Mouse (Mus musculus): ENCODE measurements around the gene Mrtfb. TPM values are rescaled to one million over a fixed set of nuclear protein-coding genes. Genes with fewer than 3 reads are reported as not detected.

The Mrtfb gene
- polyA plus RNA-seq, 1 experiment from 2014 or later: 13.5 TPM

- Histone ChIP-seq H3K4me2 (ENCODE audit: low read depth, low read length) (no peak overlapping the region), H3K4me3 (ENCODE audit: low read depth, low read length) (no peak overlapping the region), H3K9me3 (ENCODE audit: control insufficient read depth, low read length) (no peaks in the 10 kb centered on the region), H3K4me1 (ENCODE audit: control insufficient read depth, insufficient read depth, low read length) (peaks cover 10% of the 10 kb centered on the region; the same call in 1 of the 2 replicates), H3K36me3 (ENCODE audit: control insufficient read depth, insufficient read depth, low read length) (no peaks in the 10 kb centered on the region), H3K9ac (replicated peaks; ENCODE audit: low read depth, low read length) (no peak overlapping the region), H3K27ac (ENCODE audit: low read depth, low read length) (peak overlapping the region; percentile 22; the same call in 1 of the 2 replicates), H3K27me3 (ENCODE audit: control insufficient read depth, insufficient read depth, low read length) (no peaks in the 10 kb centered on the region)
- ATAC-seq (ENCODE audit: low read depth): no peak
- WGBS: 79% methylated on average over 1 of the region's 1 CpGs
Observed at GRCm38 (mm10) chr16:13366256-13366655, 110.0 kb downstream of the Mrtfb start.

- H3K9me3 ChIP-seq (ENCODE audit: control insufficient read depth, low read length): no peaks in the 10 kb centered on the region
- no peaks in the 10 kb centered on the region for H3K36me3 ChIP-seq (ENCODE audit: control insufficient read depth, insufficient read depth, low read length)
- peak overlapping the region; percentile 25; the same call in 1 of the 2 replicates for H3K9ac ChIP-seq (replicated peaks; ENCODE audit: low read depth, low read length)
- 30% methylated on average over 4 of the region's 4 CpGs for WGBS
- H3K27me3 ChIP-seq (ENCODE audit: control insufficient read depth, insufficient read depth, low read length): no peaks in the 10 kb centered on the region
- peaks cover 15% of the 10 kb centered on the region; the same call in 1 of the 2 replicates for H3K4me1 ChIP-seq (ENCODE audit: control insufficient read depth, insufficient read depth, low read length)
- no peak overlapping the region for H3K4me3 ChIP-seq (ENCODE audit: low read depth, low read length)
- no peak overlapping the region for H3K4me2 ChIP-seq (ENCODE audit: low read depth, low read length)
- peak; percentile 42; the same call in 1 of the 2 replicates for ATAC-seq (ENCODE audit: low read depth)
- peak overlapping the region; percentile 45; the same call in 1 of the 2 replicates for H3K27ac ChIP-seq (ENCODE audit: low read depth, low read length)
Observed at GRCm38 (mm10) chr16:13366802-13367465, 110.7 kb downstream of the Mrtfb start.

- H3K27me3 ChIP-seq (ENCODE audit: control insufficient read depth, insufficient read depth, low read length): no peaks in the 10 kb centered on the region
- H3K4me1 ChIP-seq (ENCODE audit: control insufficient read depth, insufficient read depth, low read length): peaks cover 15% of the 10 kb centered on the region; the same call in 1 of the 2 replicates
- no peak overlapping the region for H3K4me3 ChIP-seq (ENCODE audit: low read depth, low read length)
- peak overlapping the region; percentile 25; the same call in 1 of the 2 replicates for H3K9ac ChIP-seq (replicated peaks; ENCODE audit: low read depth, low read length)
- no peak overlapping the region for H3K4me2 ChIP-seq (ENCODE audit: low read depth, low read length)
- no peak for ATAC-seq (ENCODE audit: low read depth)
- H3K9me3 ChIP-seq (ENCODE audit: control insufficient read depth, low read length): no peaks in the 10 kb centered on the region
- peak overlapping the region; percentile 45; the same call in 1 of the 2 replicates for H3K27ac ChIP-seq (ENCODE audit: low read depth, low read length)
- WGBS: 73% methylated on average over 2 of the region's 2 CpGs
- H3K36me3 ChIP-seq (ENCODE audit: control insufficient read depth, insufficient read depth, low read length): no peaks in the 10 kb centered on the region
Observed at GRCm38 (mm10) chr16:13367466-13367856, 111.2 kb downstream of the Mrtfb start.

GRCm38 (mm10) chr16:13368645-13369044, 112.4 kb downstream of the Mrtfb start:
- H3K27ac ChIP-seq (ENCODE audit: low read depth, low read length): no peak overlapping the region
- no peaks in the 10 kb centered on the region for H3K36me3 ChIP-seq (ENCODE audit: control insufficient read depth, insufficient read depth, low read length)
- H3K9me3 ChIP-seq (ENCODE audit: control insufficient read depth, low read length): no peaks in the 10 kb centered on the region
- H3K27me3 ChIP-seq (ENCODE audit: control insufficient read depth, insufficient read depth, low read length): no peaks in the 10 kb centered on the region
- WGBS: 71% methylated on average over 1 of the region's 1 CpGs
- H3K4me3 ChIP-seq (ENCODE audit: low read depth, low read length): no peak overlapping the region
- no peak overlapping the region for H3K9ac ChIP-seq (replicated peaks; ENCODE audit: low read depth, low read length)
- no peak overlapping the region for H3K4me2 ChIP-seq (ENCODE audit: low read depth, low read length)
- H3K4me1 ChIP-seq (ENCODE audit: control insufficient read depth, insufficient read depth, low read length): peaks cover 15% of the 10 kb centered on the region; the same call in 1 of the 2 replicates
- ATAC-seq (ENCODE audit: low read depth): no peak

GRCm38 (mm10) chr16:13371740-13372287, 115.5 kb downstream of the Mrtfb start:
- no peak overlapping the region for H3K4me2 ChIP-seq (ENCODE audit: low read depth, low read length)
- peaks cover 12% of the 10 kb centered on the region; the same call in 1 of the 2 replicates for H3K4me1 ChIP-seq (ENCODE audit: control insufficient read depth, insufficient read depth, low read length)
- 25% methylated on average over 11 of the region's 11 CpGs for WGBS
- H3K27ac ChIP-seq (ENCODE audit: low read depth, low read length): no peak overlapping the region
- H3K9me3 ChIP-seq (ENCODE audit: control insufficient read depth, low read length): no peaks in the 10 kb centered on the region
- no peak overlapping the region for H3K4me3 ChIP-seq (ENCODE audit: low read depth, low read length)
- H3K27me3 ChIP-seq (ENCODE audit: control insufficient read depth, insufficient read depth, low read length): no peaks in the 10 kb centered on the region
- no peaks in the 10 kb centered on the region for H3K36me3 ChIP-seq (ENCODE audit: control insufficient read depth, insufficient read depth, low read length)
- peak; percentile 84; the same call in 1 of the 2 replicates for ATAC-seq (ENCODE audit: low read depth)
- no peak overlapping the region for H3K9ac ChIP-seq (replicated peaks; ENCODE audit: low read depth, low read length)

- Histone ChIP-seq H3K4me3 (ENCODE audit: low read depth, low read length) (no peak overlapping the region), H3K4me1 (ENCODE audit: control insufficient read depth, insufficient read depth, low read length) (peaks cover 5% of the 10 kb centered on the region; the same call in 1 of the 2 replicates), H3K9ac (replicated peaks; ENCODE audit: low read depth, low read length) (no peak overlapping the region), H3K36me3 (ENCODE audit: control insufficient read depth, insufficient read depth, low read length) (no peaks in the 10 kb centered on the region), H3K27ac (ENCODE audit: low read depth, low read length) (no peak overlapping the region), H3K27me3 (ENCODE audit: control insufficient read depth, insufficient read depth, low read length) (no peaks in the 10 kb centered on the region), H3K4me2 (ENCODE audit: low read depth, low read length) (no peak overlapping the region), H3K9me3 (ENCODE audit: control insufficient read depth, low read length) (no peaks in the 10 kb centered on the region)
- ATAC-seq (ENCODE audit: low read depth): no peak
- 92% methylated on average over 8 of the region's 8 CpGs for WGBS
Observed at GRCm38 (mm10) chr16:13372899-13373533, 116.7 kb downstream of the Mrtfb start.

GRCm38 (mm10) chr16:13376947-13377486, 120.7 kb downstream of the Mrtfb start:
- Histone ChIP-seq H3K4me3 (ENCODE audit: low read depth, low read length) (no peak overlapping the region), H3K9me3 (ENCODE audit: control insufficient read depth, low read length) (no peaks in the 10 kb centered on the region), H3K27me3 (ENCODE audit: control insufficient read depth, insufficient read depth, low read length) (no peaks in the 10 kb centered on the region), H3K36me3 (ENCODE audit: control insufficient read depth, insufficient read depth, low read length) (no peaks in the 10 kb centered on the region), H3K27ac (ENCODE audit: low read depth, low read length) (no peak overlapping the region), H3K4me1 (ENCODE audit: control insufficient read depth, insufficient read depth, low read length) (no peaks in the 10 kb centered on the region; the same call in 1 of the 2 replicates), H3K4me2 (ENCODE audit: low read depth, low read length) (no peak overlapping the region), H3K9ac (replicated peaks; ENCODE audit: low read depth, low read length) (no peak overlapping the region)
- ATAC-seq (ENCODE audit: low read depth): no peak
- 90% methylated on average over 7 of the region's 7 CpGs for WGBS

GRCm38 (mm10) chr16:13378157-13378556, 121.9 kb downstream of the Mrtfb start:
- H3K27ac ChIP-seq (ENCODE audit: low read depth, low read length): no peak overlapping the region
- WGBS: 86% methylated on average over 5 of the region's 5 CpGs
- H3K4me1 ChIP-seq (ENCODE audit: control insufficient read depth, insufficient read depth, low read length): no peaks in the 10 kb centered on the region
- no peak overlapping the region for H3K4me3 ChIP-seq (ENCODE audit: low read depth, low read length)
- H3K9ac ChIP-seq (replicated peaks; ENCODE audit: low read depth, low read length): no peak overlapping the region
- no peak for ATAC-seq (ENCODE audit: low read depth)
- no peaks in the 10 kb centered on the region for H3K9me3 ChIP-seq (ENCODE audit: control insufficient read depth, low read length)
- no peaks in the 10 kb centered on the region for H3K27me3 ChIP-seq (ENCODE audit: control insufficient read depth, insufficient read depth, low read length)
- H3K4me2 ChIP-seq (ENCODE audit: low read depth, low read length): no peak overlapping the region
- no peaks in the 10 kb centered on the region for H3K36me3 ChIP-seq (ENCODE audit: control insufficient read depth, insufficient read depth, low read length)

All from neural tube, embryonic 14.5 days (tissue).